Mouse (Mus musculus) megakaryocyte, embryonic 14.5 days (primary cell): ENCODE measurements around the gene Kcnh2.

ENCODE experiments used
- FLI1 ChIP-seq: IDR thresholded peaks from 2 replicates; pipeline ENCODE4 v1.6.1; 2012; ENCODE audit warnings: low read length, inconsistent platforms, mixed read lengths
- GATA1 ChIP-seq: IDR thresholded peaks from 3 replicates; pipeline ENCODE4 v1.6.1; 2012; ENCODE audit warnings: mixed read lengths, low read length, inconsistent platforms, borderline replicate concordance

- TF ChIP-seq GATA1: no peak
- TF ChIP-seq FLI1: no peak
Observed at GRCm38 (mm10) chr5:24320894-24321293, 30.5 kb downstream of the Kcnh2 start.
